Mouse (Mus musculus) kidney, embryonic 14.5 days (tissue): ENCODE results near the gene Utrn. TPM values are rescaled to one million over a fixed set of nuclear protein-coding genes. Genes with fewer than 3 reads are reported as not detected.

Experiments
- ATAC-seq: fragments of 200-750 bp; cut with Nextera tagmentation; 2 replicates; pipeline ENCODE4 v1.8.0; 2017; ENCODE audit warnings: moderate number of reproducible peaks, mild to moderate bottlenecking, moderate TSS enrichment, moderate library complexity; ENCODE audit not compliant: low FRiP score, low TSS enrichment
- H3K27ac ChIP-seq: fragments of 300-500 bp; sonication (generic); 2 replicates; pipeline ENCODE4 v1.5.1; 2014; ENCODE audit warnings: low read depth, mild to moderate bottlenecking, low read length, moderate library complexity, mixed read lengths
- H3K27me3 ChIP-seq: fragments of 300-500 bp; sonication (generic); 2 replicates; pipeline ENCODE4 v1.6.1; 2014; ENCODE audit warnings: mild to moderate bottlenecking, low read length; ENCODE audit not compliant: control insufficient read depth, insufficient read depth
- H3K36me3 ChIP-seq: fragments of 300-500 bp; sonication (generic); 2 replicates; pipeline ENCODE4 v1.6.1; 2014; ENCODE audit warnings: low read length, mixed read lengths; ENCODE audit not compliant: control insufficient read depth, insufficient read depth
- H3K4me1 ChIP-seq: fragments of 300-500 bp; sonication (generic); 2 replicates; pipeline ENCODE4 v1.6.1; 2014; ENCODE audit warnings: low read length, mixed read lengths; ENCODE audit not compliant: control insufficient read depth, insufficient read depth
- H3K4me2 ChIP-seq: fragments of 300-500 bp; sonication (generic); replicated peaks from 2 replicates; pipeline ENCODE4 v1.6.1; 2014; ENCODE audit warnings: low read depth, mild to moderate bottlenecking, low read length
- H3K4me3 ChIP-seq: fragments of 300-500 bp; sonication (generic); 2 replicates; pipeline ENCODE4 v1.5.1; 2014; ENCODE audit warnings: mild to moderate bottlenecking, low read length
- H3K9ac ChIP-seq: fragments of 300-500 bp; sonication (generic); 2 replicates; pipeline ENCODE4 v1.6.1; 2014; ENCODE audit warnings: low read depth, mild to moderate bottlenecking, low read length, moderate library complexity
- H3K9me3 ChIP-seq: fragments of 300-500 bp; sonication (generic); 2 replicates; pipeline ENCODE4 v1.6.1; 2016; ENCODE audit warnings: low read length; ENCODE audit not compliant: control insufficient read depth
- WGBS: fragments of 180-500 bp; shearing (Covaris S2); extraction: QIAGEN DNeasy Blood & Tissue Kit; methylation state at CpG from one replicate; pipeline ENCODE4 v1.1.7; 2014; 5-methylcytosine and 5-hydroxymethylcytosine counted together
- polyA plus RNA-seq: library from polyadenylated mRNA; unstranded; fragments of >200 nt; fragmentation: Nextera tagmentation; extraction: Ambion mirVana; gene quantifications from 2 replicates; pipeline ENCODE4 v1.2.1, GENCODE M21; 2014

Utrn gene
- polyA plus RNA-seq, 1 experiment from 2014 or later: 91.4 TPM

GRCm38 (mm10) chr10:12717381-12717780, 151.8 kb downstream of the Utrn start:
- 88% methylated on average over 3 of the region's 3 CpGs for WGBS
- Histone ChIP-seq H3K4me1 (no peaks in the 10 kb centered on the region), H3K27me3 (no peaks in the 10 kb centered on the region), H3K9ac (no peak overlapping the region), H3K9me3 (no peaks in the 10 kb centered on the region), H3K27ac (no peak overlapping the region), H3K36me3 (peaks cover 20% of the 10 kb centered on the region; the same call in 1 of the 2 replicates), H3K4me2 (no peak overlapping the region), H3K4me3 (no peak overlapping the region)
- ATAC-seq: no peak

DNA sequence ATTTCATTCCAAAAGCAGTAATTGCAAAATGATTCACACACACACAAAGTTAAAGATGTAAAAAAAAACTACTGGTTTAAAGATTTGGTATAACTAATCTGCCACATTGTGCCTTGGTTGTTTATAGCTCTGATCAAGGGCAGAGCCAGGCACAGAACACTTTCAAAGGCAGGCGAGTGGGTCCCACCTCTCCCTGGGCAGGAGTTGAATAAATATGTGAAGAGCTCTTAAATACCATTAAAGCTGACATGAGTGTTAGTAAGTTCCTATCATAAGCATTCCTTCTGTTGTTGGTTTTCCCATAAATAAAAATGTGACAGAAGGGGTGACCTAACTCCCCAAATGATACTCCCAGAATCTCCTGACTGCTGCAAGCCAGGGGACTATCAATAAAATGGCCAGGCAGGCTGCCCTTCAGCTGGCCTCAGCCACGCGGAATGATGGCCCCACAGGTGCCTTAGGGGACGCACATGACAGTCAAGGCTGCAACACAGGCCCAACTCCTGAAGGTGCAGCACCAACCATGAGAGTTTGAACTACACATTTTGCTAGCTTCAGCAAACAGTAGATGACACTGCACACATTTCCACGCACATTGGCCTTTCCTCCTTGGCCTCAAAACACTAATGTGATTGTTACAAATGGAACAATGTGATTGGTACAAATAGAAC, 152.4 kb downstream of the Utrn start:
- no peak overlapping the region for H3K4me2 ChIP-seq
- H3K36me3 ChIP-seq: peaks cover 26% of the 10 kb centered on the region; the same call in 1 of the 2 replicates
- no peaks in the 10 kb centered on the region for H3K9me3 ChIP-seq
- no peaks in the 10 kb centered on the region for H3K27me3 ChIP-seq
- no peak for ATAC-seq
- no peaks in the 10 kb centered on the region for H3K4me1 ChIP-seq
- H3K4me3 ChIP-seq: no peak overlapping the region
- H3K9ac ChIP-seq: no peak overlapping the region
- H3K27ac ChIP-seq: no peak overlapping the region
- 67% methylated on average over 5 of the region's 5 CpGs for WGBS

- Histone ChIP-seq H3K4me1 (no peaks in the 10 kb centered on the region), H3K27me3 (no peaks in the 10 kb centered on the region), H3K36me3 (peaks cover 28% of the 10 kb centered on the region; the same call in 1 of the 2 replicates), H3K9ac (no peak overlapping the region), H3K4me3 (no peak overlapping the region), H3K4me2 (no peak overlapping the region), H3K27ac (no peak overlapping the region), H3K9me3 (no peaks in the 10 kb centered on the region)
- ATAC-seq: no peak
- WGBS: 90% methylated on average over 14 of the region's 14 CpGs
Observed at GRCm38 (mm10) chr10:12713236-12713855, 155.8 kb downstream of the Utrn start.

GRCm38 (mm10) chr10:12711332-12711831, 157.8 kb downstream of the Utrn start:
- H3K27ac ChIP-seq: no peak overlapping the region
- H3K9me3 ChIP-seq: no peaks in the 10 kb centered on the region
- peaks cover 29% of the 10 kb centered on the region; the same call in 1 of the 2 replicates for H3K36me3 ChIP-seq
- WGBS: 88% methylated on average over 11 of the region's 11 CpGs
- ATAC-seq: no peak
- no peak overlapping the region for H3K4me2 ChIP-seq
- no peaks in the 10 kb centered on the region for H3K4me1 ChIP-seq
- H3K4me3 ChIP-seq: no peak overlapping the region
- no peaks in the 10 kb centered on the region for H3K27me3 ChIP-seq
- no peak overlapping the region for H3K9ac ChIP-seq

DNA sequence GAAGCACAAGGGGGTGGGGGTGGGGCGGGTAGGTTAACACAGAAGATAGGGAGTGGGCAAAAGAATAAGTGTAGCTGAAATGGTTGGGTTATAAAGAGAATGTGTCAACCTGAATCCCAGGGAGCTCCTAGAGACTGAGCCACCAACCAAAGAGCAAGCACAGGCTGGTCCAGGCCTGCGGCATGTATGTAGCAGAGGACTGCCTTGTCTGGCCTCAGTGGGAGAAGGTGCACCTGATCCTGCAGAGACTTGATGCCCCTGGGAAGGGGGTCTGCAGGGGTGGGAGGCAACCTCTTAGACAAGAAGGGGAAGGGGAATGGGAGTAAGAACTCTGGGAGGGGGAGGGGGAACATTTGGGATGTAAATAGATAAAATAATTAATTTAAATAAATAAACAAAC, 162.6 kb downstream of the Utrn start:
- Histone ChIP-seq H3K9ac (no peak overlapping the region), H3K27me3 (no peaks in the 10 kb centered on the region), H3K27ac (no peak overlapping the region), H3K4me1 (no peaks in the 10 kb centered on the region; the same call in 1 of the 2 replicates), H3K4me2 (no peak overlapping the region), H3K9me3 (no peaks in the 10 kb centered on the region), H3K36me3 (peaks cover 11% of the 10 kb centered on the region; the same call in 1 of the 2 replicates), H3K4me3 (no peak overlapping the region)
- WGBS: 89% methylated on average over 2 of the region's 2 CpGs
- no peak for ATAC-seq

GRCm38 (mm10) chr10:12705990-12706389, 163.2 kb downstream of the Utrn start:
- Histone ChIP-seq H3K4me1 (no peaks in the 10 kb centered on the region; the same call in 1 of the 2 replicates), H3K36me3 (peaks cover 11% of the 10 kb centered on the region; the same call in 1 of the 2 replicates), H3K9me3 (no peaks in the 10 kb centered on the region), H3K4me2 (no peak overlapping the region), H3K4me3 (no peak overlapping the region), H3K27ac (no peak overlapping the region), H3K27me3 (no peaks in the 10 kb centered on the region), H3K9ac (no peak overlapping the region)
- no peak for ATAC-seq
- WGBS: 54% methylated on average over 1 of the region's 1 CpGs

DNA sequence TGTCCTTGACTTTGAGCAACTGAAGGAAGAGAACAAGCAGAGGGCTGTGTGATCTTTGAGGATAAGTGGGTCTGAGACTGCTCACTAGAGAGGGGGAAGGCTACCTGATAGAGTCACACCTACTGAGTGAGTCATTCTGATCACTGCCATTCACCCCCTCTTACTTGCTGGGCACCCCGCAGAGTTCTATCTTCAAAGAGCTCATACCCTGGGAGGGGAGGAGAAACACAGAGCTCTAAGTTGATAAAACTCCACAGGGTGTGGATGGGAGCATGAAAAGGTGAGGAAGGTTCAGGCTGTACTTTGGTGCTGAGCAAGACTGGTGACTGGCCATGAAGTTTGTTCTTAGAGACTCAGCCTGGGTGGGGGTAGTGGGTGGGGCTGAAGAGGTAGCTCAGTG, 164.9 kb downstream of the Utrn start:
- Histone ChIP-seq H3K4me3 (no peak overlapping the region), H3K4me2 (no peak overlapping the region), H3K9me3 (no peaks in the 10 kb centered on the region), H3K36me3 (peaks cover 6% of the 10 kb centered on the region; the same call in 1 of the 2 replicates), H3K27me3 (no peaks in the 10 kb centered on the region), H3K4me1 (no peaks in the 10 kb centered on the region; the same call in 1 of the 2 replicates), H3K27ac (no peak overlapping the region), H3K9ac (no peak overlapping the region)
- 56% methylated on average over 1 of the region's 1 CpGs for WGBS
- no peak for ATAC-seq

GRCm38 (mm10) chr10:12703526-12703925, 165.6 kb downstream of the Utrn start:
- no peaks in the 10 kb centered on the region for H3K27me3 ChIP-seq
- H3K4me3 ChIP-seq: no peak overlapping the region
- no peak overlapping the region for H3K4me2 ChIP-seq
- no peaks in the 10 kb centered on the region; the same call in 1 of the 2 replicates for H3K4me1 ChIP-seq
- WGBS: 64% methylated on average over 3 of the region's 3 CpGs
- no peak for ATAC-seq
- no peak overlapping the region for H3K27ac ChIP-seq
- no peak overlapping the region for H3K9ac ChIP-seq
- peaks cover 6% of the 10 kb centered on the region; the same call in 1 of the 2 replicates for H3K36me3 ChIP-seq
- H3K9me3 ChIP-seq: no peaks in the 10 kb centered on the region

DNA sequence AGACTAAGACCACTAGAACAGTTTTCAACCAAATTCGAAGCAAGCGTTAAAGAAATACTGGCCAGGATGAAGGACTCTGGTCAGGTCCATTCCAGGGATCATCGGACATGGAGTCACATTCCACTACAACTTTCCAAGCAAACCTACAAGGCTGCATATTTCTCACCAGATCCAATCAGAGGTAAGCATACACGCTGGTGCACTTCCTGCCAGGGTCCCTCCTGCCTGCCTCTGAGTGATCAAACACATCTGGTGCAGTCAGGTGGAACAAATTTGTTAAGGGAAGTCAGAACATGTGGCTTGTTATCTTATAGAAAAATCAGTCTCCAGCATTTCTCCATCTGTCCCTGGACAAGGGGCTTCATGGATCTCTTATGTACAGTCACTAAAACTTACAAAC, 167.0 kb downstream of the Utrn start:
- Histone ChIP-seq H3K4me1 (no peaks in the 10 kb centered on the region; the same call in 1 of the 2 replicates), H3K9ac (no peak overlapping the region), H3K4me3 (no peak overlapping the region), H3K9me3 (no peaks in the 10 kb centered on the region), H3K27ac (no peak overlapping the region; the same call in 1 of the 2 replicates), H3K4me2 (no peak overlapping the region), H3K27me3 (no peaks in the 10 kb centered on the region), H3K36me3 (no peaks in the 10 kb centered on the region; the same call in 1 of the 2 replicates)
- peak; percentile 74 for ATAC-seq
- WGBS: 55% methylated on average over 4 of the region's 4 CpGs
